Mouse (Mus musculus) megakaryocyte progenitor cell, adult 5-6 weeks (primary cell): ENCODE data around the gene Psmd7. TPM values are rescaled to one million over a fixed set of nuclear protein-coding genes. Genes with fewer than 3 reads are reported as not detected.

ENCODE experiments used
- ATAC-seq: replicated peaks from 2 replicates; pipeline ENCODE4 v1.8.0; 2016; ENCODE audit warnings: mild to moderate bottlenecking, moderate TSS enrichment, inconsistent platforms; ENCODE audit not compliant: poor library complexity
- total RNA-seq, 2 experiments: library from RNA; stranded (forward) in 1 of 2; stranded (reverse) in 1 of 2; fragments of 157-497, 149-512 nt in 1 of 2; fragments of 200-1000 nt in 1 of 2; gene quantifications; 2 replicates each; pipeline versions ENCODE4 v1.2.3 to v1.2.4; 2015 to 2017

Gene Psmd7
- total RNA-seq, 2 experiments from 2014 or later = 95.6 to 226 TPM

DNA sequence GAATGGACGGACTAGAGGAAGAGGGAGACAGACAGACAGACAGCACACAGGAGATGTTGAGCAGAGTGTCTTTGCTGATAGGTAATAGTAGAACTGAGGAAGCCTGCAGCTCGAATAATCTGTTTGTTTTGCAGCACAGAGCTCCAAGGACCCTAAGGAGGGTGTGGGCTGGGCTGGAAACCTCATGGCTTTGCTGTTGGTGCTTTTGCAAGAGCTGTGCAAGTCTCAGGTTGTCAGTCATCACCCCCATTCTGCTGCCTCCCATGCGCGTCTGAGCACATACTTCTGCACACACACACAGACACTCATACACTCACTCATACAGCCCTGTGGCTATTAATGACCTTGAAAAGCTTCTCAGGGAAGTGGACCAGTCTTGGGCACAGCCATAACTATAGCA lies 50.8 kb downstream of the Psmd7 start:
- ATAC-seq = no peak

Other genes with a start within 250 kb of the Psmd7 start
- 4.0 and 5.4 TPM in 2 replicates for gene Nqo1, start 185.3 kb downstream of the Psmd7 start, total RNA-seq (2015)
- gene Nqo1, start 185.3 kb downstream of the Psmd7 start, total RNA-seq (2017) = 2.8 and 3.5 TPM in 2 replicates
- 56.4 and 57.4 TPM in 2 replicates for gene Nob1, start 163.4 kb downstream of the Psmd7 start, total RNA-seq (2015)
- 35.8 and 36.5 TPM in 2 replicates for gene Nob1, start 163.4 kb downstream of the Psmd7 start, total RNA-seq (2017)
- 31.8 and 41.3 TPM in 2 replicates for gene Wwp2, start 152.1 kb downstream of the Psmd7 start, total RNA-seq (2015)
- 52.3 and 54.7 TPM in 2 replicates for gene Wwp2, start 152.1 kb downstream of the Psmd7 start, total RNA-seq (2017)